Comparison of ENCODE assay signal across 12 mouse cellular contexts in genomic region chrX:98670988-98671387, GRCm38 (mm10).
"Had no signal": no experiment of that assay in that cellular context is flagged by ENCODE, and none has a peak within 500 bp of the region (broad histone marks: within the 10 kb centered on the region; RNA-seq: fewer than 3 reads in every experiment).

No protein-coding gene starts in this region.

- H3K9me3 ChIP-seq: limb, embryonic 13.5 days; midbrain, embryonic 12.5 days; neural tube, embryonic 13.5 days had no signal

- H3K27ac ChIP-seq: limb, embryonic 13.5 days; liver, embryonic 14.5 days; midbrain, embryonic 12.5 days; neural tube, embryonic 13.5 days had no signal

- H3K27me3 ChIP-seq: limb, embryonic 13.5 days; midbrain, embryonic 12.5 days; neural tube, embryonic 13.5 days had no signal

- H3K36me3 ChIP-seq: limb, embryonic 13.5 days; midbrain, embryonic 12.5 days; neural tube, embryonic 13.5 days had no signal

- ATAC-seq: midbrain, embryonic 16.5 days had no signal

- H3K4me2 ChIP-seq: limb, embryonic 13.5 days; midbrain, embryonic 12.5 days; neural tube, embryonic 13.5 days had no signal

- H3K9ac ChIP-seq: limb, embryonic 13.5 days; liver, embryonic 14.5 days; midbrain, embryonic 12.5 days; neural tube, embryonic 13.5 days had no signal

- H3K4me3 ChIP-seq: limb, embryonic 13.5 days; midbrain, embryonic 12.5 days; neural tube, embryonic 13.5 days had no signal

- DNase-seq: kidney, adult 9 months; kidney, postnatal 10 days; kidney, postnatal 4 days; left cerebral cortex, postnatal 4 days; retina, postnatal 1 day; right cerebral cortex, postnatal 14 days; thymus, postnatal 4 days had no signal

- H3K4me1 ChIP-seq: limb, embryonic 13.5 days; midbrain, embryonic 12.5 days; neural tube, embryonic 13.5 days had no signal
